ENCODE assay signal across 8 mouse cellular contexts in genomic region chr12:13129677-13130082, GRCm38 (mm10).
DNase-seq lines count a peak whose midpoint lies in the region; ATAC-seq and TF ChIP-seq lines count a peak whose summit lies in the region.

No protein-coding gene starts in this region.

- H3K27me3 ChIP-seq in forebrain, embryonic 10.5 days (ENCODE audit: poor library complexity, severe bottlenecking): no peaks in the 10 kb centered on the region
- no peaks in the 10 kb centered on the region for H3K27me3 ChIP-seq in forebrain, embryonic 15.5 days
- H3K27me3 ChIP-seq in Patski: no peaks in the 10 kb centered on the region
- H3K27me3 ChIP-seq in limb, embryonic 10.5 days (ENCODE audit: low read depth, poor library complexity, severe bottlenecking): no peaks in the 10 kb centered on the region

- H3K27ac ChIP-seq in forebrain, embryonic 10.5 days: no peak overlapping the region
- H3K27ac ChIP-seq in forebrain, embryonic 15.5 days (replicated peaks): no peak overlapping the region
- H3K27ac ChIP-seq in limb, embryonic 10.5 days: peak overlapping the region; percentile 39; the same call in 1 of the 2 replicates

- H3K4me1 ChIP-seq in forebrain, embryonic 10.5 days: peaks cover 15% of the 10 kb centered on the region
- H3K4me1 ChIP-seq in forebrain, embryonic 15.5 days: no peaks in the 10 kb centered on the region
- peaks cover 35% of the 10 kb centered on the region for H3K4me1 ChIP-seq in limb, embryonic 10.5 days

- no peak overlapping the region for H3K4me3 ChIP-seq in forebrain, embryonic 10.5 days
- H3K4me3 ChIP-seq in forebrain, embryonic 15.5 days: no peak overlapping the region
- H3K4me3 ChIP-seq in limb, embryonic 10.5 days: no peak overlapping the region

- no peak overlapping the region for H3K4me2 ChIP-seq in forebrain, embryonic 15.5 days (replicated peaks)

- no peaks in the 10 kb centered on the region for H3K9me3 ChIP-seq in forebrain, embryonic 10.5 days
- no peaks in the 10 kb centered on the region for H3K9me3 ChIP-seq in forebrain, embryonic 15.5 days
- no peaks in the 10 kb centered on the region for H3K9me3 ChIP-seq in limb, embryonic 10.5 days (replicated peaks)

- CTCF ChIA-PET in Patski (lab: Charles Lee): interaction anchor here (1.4 kb wide), 1 partner anchor 14 kb away, joined by 6 read pairs; no protein-coding TSS in a partner anchor

- WGBS in forebrain, embryonic 10.5 days: 70% methylated on average over 8 of the region's 8 CpGs
- WGBS in forebrain, embryonic 15.5 days: 78% methylated on average over 8 of the region's 8 CpGs
- 67% methylated on average over 8 of the region's 8 CpGs for WGBS in limb, embryonic 10.5 days

- in situ Hi-C loops in Patski (cut with MboI; ENCODE audit: low pct_unique_long_range_greater_than_20kb): loop anchor here (5.0 kb wide), 1 partner anchor 83 kb away; no protein-coding TSS in a partner anchor

- POLR2A ChIA-PET in Patski (lab: Charles Lee): no interaction called here

- TF ChIP-seq CTCF in Patski (IDR thresholded peaks at IDR 0.05): no peak

- H3K36me3 ChIP-seq in forebrain, embryonic 10.5 days (replicated peaks): no peaks in the 10 kb centered on the region
- H3K36me3 ChIP-seq in forebrain, embryonic 15.5 days: no peaks in the 10 kb centered on the region
- H3K36me3 ChIP-seq in limb, embryonic 10.5 days: no peaks in the 10 kb centered on the region

- ATAC-seq in forebrain, embryonic 15.5 days (replicated peaks): no peak
- ATAC-seq in Patski: peak; percentile 79
- ATAC-seq in erythroid progenitor cell, adult 5-6 weeks (replicated peaks; ENCODE audit: low FRiP score, poor library complexity, severe bottlenecking): no peak

- no peak overlapping the region for H3K9ac ChIP-seq in forebrain, embryonic 15.5 days (replicated peaks)

- intact Hi-C loops in heart, postnatal 36 days (cut with DNase I): no loop called here

- peak; percentile 19 for DNase-seq in forebrain, embryonic 10.5 days (ENCODE audit: extremely low spot score, low spot score)
- peak; percentile 62 for DNase-seq in Patski (ENCODE audit: low read depth, low spot score)
- peak; percentile 42 to 50 for DNase-seq in heart, postnatal 36 days
- DNase-seq in limb, embryonic 10.5 days (ENCODE audit: low spot score): no peak
- DNase-seq in T-cell, adult 2 months (ENCODE audit: low spot score): no peak
- DNase-seq in thymus, adult 18-20 months: no peak

Comparison
In these comparisons a context has a peak if more than half of its experiments do, and no peak if none do; other contexts are left out.
1. DNase-seq: peak in forebrain, embryonic 10.5 days (single experiment), Patski (single experiment) and heart, postnatal 36 days (2 of 2); none in limb, embryonic 10.5 days (single experiment), T-cell, adult 2 months (single experiment) and thymus, adult 18-20 months (0 of 2).